Mouse (Mus musculus) small intestine, adult 2 months (tissue): Measurements from ENCODE around the gene Gtf3a.

Experiments used
- CTCF ChIP-seq: fragments of 200-500 bp; IDR thresholded peaks from 2 replicates; pipeline ENCODE4 v1.5.1; 2012; ENCODE audit warnings: low read depth, mild to moderate bottlenecking, control low read depth, inconsistent platforms, low read length, moderate library complexity, mixed read lengths; ENCODE audit not compliant: insufficient replicate concordance, insufficient read length; ENCODE audit errors: extremely low read depth
- POLR2A ChIP-seq: fragments of 200-500 bp; IDR thresholded peaks from 2 replicates; pipeline ENCODE4 v1.6.1; 2012; ENCODE audit warnings: low read depth, mild to moderate bottlenecking, control low read depth, inconsistent platforms, low read length, moderate library complexity

DNA sequence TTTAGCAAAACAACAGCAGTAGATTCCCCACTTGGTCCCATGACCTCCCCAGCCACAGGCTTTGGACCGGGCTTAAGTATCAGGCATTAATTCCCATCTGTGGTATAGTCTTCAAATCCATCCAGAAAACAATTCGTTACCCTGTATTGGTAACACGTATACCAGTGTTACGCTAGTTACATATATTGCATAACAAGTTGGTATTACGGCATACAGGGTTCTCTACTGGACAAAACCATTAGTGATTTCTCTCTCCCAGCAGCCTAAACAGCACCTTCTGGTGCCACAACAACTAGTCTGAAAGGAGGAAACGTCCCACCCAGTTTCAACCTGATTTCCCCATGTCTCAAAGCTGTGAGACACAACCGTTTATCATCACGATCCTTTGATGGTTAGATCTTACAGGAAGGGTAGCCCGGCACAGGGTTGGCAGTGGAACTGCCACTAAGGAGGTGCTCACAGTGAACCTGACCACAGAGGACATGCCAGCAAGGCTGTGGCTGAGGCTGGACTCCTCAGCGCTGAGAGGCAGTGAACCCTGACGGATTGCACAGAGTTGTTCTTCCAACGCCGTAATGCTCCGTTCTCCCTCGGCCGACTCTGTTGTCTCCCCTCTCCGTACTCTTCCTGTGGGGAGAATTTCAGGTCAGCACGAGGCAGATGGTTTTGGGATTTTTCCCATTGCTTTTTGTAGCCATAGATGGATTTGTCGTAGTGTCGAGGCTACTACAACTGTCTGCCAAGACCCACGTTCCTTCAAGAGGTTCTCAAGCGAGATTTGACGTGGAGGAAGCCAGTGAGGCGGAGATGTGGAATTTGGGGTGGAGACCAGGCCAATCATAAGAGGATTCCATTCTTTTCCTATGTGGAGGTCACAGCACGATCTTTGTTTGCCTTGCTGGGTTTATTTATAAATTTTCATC lies 25.7 kb downstream of the Gtf3a start:
- TF ChIP-seq POLR2A, result no peak
- no peak for TF ChIP-seq CTCF
